Mouse (Mus musculus) monocyte, adult 2 months (primary cell): ENCODE measurements around the gene Eif3l.

Experiments
- DNase-seq, 2 experiments: peaks; one replicate each; pipeline ENCODE4 v3.0.0; 2022; ENCODE audit warnings: low spot score in 2 of 2, low read depth in 1 of 2

Gene Eif3l

GRCm38 (mm10) chr15:79093083-79093839 is 18.3 kb downstream of the Eif3l start:
- DNase-seq = no peak

GRCm38 (mm10) chr15:79095483-79095882 is 20.5 kb downstream of the Eif3l start:
- DNase-seq = no peak

- DNase-seq = no peak
These were observed 21.6 kb downstream of the Eif3l start for GRCm38 (mm10) chr15:79096556-79096955.

DNA sequence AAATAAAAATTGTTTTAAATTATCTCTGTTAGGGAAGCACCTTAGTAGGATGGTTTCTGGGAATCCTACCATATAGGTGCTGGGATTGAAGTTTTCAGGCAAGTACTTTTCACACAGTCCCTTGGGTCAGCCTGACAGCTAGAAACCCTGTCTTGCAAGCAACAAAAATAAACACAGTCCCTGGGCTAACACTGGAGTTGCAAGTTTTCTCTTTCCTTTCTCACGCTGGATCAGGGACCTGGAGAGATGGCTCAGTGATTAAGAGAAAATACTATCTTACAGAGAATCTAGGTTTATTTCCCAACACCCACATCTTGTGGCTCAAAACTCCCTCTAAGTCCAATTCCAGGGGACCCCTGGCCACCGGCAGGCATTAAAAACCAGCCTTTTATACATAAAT is 22.2 kb downstream of the Eif3l start:
- no peak for DNase-seq

- DNase-seq = no peak
These were observed 22.6 kb downstream of the Eif3l start for GRCm38 (mm10) chr15:79097611-79098025.

DNA sequence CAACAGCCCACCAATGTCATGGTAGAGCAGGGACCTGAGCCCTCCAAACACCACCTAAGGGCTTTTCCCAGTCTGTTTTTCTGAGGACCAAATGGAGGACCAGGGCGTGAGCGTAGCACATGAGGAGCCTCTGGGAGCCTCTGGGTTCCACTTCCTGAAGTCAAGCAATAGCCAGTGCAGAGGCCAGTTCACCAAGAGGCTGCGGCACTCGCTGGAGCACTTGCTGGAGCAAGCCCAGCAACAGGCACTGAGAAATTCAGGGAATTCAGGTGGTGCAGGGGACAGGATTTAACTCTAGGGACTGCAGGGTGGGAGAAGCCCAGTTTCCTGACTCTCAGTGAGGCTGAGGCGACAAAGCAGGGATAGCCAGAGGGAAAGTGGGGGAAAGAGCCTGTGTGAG is 23.2 kb downstream of the Eif3l start:
- DNase-seq = no peak

GRCm38 (mm10) chr15:79098868-79099267 is 23.9 kb downstream of the Eif3l start:
- DNase-seq = no peak

DNA sequence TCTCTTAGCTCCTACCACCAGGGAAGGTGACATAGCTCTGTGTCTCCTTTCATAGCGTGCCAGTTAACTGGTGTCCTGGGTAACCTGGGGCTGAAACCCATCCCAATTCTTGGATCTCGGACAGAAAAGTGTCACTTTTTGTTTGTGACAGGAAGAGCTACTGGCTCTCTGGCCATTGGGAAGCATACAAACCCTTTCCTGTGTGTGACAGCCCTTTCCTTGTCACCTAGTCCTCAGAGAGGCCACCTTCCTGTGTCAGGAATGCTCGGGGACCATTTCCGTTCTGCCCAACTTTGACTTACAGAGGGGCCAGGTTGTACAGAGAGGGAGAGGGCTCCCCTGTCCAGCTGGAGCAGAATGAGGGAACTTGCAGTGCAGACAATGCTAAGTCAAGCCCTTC is 24.5 kb downstream of the Eif3l start:
- DNase-seq = no peak

DNA sequence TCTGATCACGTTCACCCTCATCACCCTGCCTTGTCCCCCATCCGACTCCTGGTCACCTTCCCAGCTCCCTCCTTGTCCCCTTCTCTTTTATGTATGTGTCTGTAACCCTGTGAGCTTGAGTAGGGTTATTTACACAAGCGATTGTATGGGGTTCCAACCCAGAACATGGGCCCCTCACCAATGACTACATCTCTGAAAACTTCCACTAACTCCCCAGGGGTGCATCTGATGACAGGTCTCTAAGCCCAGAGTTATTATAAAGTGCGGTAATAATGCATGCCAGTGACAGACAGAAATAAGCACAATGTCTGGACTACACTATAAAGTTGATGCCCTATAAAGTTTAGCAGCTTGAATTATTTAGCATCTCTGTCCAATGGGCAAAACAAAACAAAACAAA is 25.4 kb downstream of the Eif3l start:
- DNase-seq = no peak

DNA sequence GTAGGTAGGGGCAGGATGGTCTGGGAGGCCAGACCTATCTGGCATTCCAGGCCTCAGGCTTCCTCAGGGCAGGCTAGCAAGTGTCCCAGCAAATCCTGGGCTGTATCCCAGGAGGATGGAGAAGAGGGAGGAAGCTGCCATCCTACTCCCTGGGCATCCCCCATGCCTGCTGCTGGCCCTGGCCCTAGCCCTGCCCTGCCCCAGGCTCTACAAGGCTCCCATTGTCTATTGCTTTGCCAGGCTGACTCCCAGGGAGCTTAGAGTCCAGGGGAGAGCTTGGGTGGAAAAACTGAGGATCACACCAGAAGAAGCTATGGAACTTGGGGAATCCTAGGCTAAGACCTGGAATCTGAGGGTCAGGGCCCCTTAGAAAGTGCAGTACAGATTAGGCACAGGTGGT is 26.6 kb downstream of the Eif3l start:
- no peak for DNase-seq

DNA sequence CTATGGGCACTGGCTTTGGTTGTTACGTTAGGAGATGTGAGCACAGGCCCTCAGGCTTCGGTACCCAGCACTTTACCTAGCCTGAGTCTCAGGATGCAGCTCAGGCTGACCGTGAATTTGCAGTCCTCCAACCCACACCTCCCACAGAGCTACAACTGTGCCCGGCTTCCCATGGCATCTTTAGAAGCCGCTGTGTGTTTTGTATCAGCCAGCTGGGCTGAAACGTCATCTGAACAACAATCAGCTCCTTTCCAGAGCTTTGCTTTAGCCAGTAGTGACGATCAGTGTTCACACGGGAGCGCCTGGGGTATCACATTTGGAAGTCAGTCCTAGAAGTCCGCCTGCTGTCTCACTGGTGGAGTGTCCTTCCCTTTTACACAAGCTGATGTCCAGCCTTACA is 28.3 kb downstream of the Eif3l start:
- DNase-seq = no peak

GRCm38 (mm10) chr15:79105804-79106203 is 30.8 kb downstream of the Eif3l start:
- no peak for DNase-seq

- DNase-seq = no peak
These were observed 33.0 kb downstream of the Eif3l start for GRCm38 (mm10) chr15:79107966-79108365.

DNA sequence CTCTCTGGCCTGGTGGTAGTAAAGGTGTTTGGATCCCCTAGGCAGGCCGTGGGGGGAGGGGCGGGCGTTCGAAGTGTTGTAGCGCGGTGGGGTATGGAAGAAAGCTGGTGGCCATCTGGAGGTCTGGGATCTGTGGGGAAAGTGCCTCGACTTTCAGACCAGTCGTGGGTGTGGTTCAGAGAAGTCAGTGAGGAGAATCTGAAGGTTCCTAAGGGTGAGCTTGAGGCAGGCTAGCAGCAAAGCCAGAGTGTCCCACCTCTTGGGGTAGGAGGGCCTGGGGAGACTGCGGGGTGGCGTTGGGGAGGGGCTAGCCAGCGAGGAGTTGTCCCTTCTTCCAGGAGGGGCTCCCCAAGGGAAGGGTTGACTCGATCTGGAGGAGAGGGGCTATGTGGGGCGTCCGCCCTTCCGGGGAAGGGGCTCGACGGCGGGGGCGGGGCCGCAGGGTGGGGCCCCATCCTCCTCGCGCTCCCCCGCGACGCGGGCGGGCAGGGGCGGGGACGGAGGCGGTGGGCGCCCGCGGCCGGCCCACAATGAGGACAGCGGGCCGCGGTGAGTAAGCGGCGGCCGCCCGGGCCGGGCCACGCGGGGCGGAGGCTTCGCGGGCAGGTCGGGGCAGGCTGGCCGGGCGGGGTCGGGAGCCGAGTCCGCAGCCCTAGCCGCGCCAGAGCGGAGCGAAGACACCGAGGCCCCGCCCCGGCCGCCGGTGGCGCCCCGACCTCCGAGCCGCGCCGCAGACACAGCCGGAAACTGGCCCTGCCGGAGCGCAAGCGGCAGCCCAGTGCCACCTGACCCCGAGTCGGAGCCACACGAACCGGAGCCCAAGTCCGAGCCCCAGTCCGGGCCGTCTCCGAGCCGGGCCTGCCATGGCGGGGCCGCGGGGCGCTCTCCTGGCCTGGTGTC is 33.7 kb downstream of the Eif3l start, which contains the start of gene Micall1:
TSS of gene Micall1 (plus strand) at position 478 of the 900 bp plus-strand sequence.
- peak in 1 of 2 experiments; percentile 29 for DNase-seq

DNA sequence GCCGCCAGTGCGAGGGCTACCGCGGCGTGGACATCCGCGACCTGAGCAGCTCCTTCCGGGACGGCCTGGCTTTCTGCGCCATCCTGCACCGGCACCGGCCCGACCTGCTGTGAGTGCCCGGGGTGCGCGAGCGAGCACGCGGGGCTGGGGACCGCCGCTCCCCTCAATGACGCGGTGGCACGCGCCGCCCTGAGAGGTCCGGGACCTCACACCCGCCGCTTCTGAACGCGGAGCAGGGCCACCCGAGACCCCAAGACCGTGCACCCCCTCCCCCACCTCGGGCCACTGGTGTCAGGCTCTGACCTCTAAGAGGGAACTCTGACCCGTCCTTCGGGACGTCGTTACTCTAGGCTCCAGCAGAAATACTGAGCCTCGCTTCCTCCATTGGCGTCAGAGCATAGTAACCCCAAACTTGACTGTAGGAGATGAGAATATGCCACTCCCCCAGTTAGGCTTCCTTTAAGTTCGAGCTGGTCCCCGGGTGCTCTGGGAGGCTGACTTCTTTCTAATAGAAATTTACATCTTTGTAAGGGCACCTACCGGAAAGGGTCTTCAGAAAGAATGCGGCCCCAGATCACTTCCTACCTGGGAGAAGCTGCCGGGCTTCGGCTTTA is 34.4 kb downstream of the Eif3l start:
- peak in 1 of 2 experiments; percentile 9 for DNase-seq

DNA sequence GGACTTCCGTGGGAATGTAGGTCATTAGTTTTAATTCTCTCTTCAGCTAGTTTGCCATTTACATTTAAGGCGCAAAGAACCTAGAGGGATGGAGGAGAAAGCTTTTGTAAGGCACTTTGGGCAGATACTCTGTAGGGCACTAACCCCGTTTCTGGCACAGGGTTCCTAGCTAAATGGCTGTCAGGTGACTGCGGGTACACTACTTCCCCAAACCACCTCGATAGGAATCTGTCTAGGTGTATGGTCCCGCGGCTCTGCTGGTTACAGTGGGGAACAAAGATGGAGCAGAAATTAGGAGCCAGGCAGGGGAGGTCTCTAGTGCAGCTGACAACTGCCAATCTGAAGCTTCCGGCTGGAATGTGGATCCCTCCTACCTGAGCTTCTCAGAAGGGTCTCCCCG is 35.1 kb downstream of the Eif3l start:
- no peak for DNase-seq

GRCm38 (mm10) chr15:79110528-79110927 is 35.5 kb downstream of the Eif3l start:
- DNase-seq = no peak

DNA sequence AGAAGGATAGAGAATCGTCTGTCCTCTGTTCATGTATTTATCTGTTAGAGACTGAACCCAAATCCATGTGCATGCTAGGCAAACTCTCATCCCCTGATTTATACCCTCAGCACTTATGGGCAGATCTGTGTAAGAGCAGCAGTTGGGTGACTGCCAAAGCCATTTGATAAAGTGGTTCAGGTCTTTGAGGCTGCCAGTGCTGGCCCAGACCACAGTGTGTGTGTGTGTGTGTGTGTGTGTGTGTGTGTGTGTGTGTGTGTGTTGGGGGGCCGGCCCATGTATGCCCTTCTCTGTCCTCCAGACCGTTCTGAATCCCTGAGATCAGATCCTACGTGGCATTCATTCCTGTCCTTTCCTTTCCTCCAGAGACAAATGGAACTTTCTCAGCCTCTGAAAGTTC is 36.8 kb downstream of the Eif3l start:
- no peak for DNase-seq

DNA sequence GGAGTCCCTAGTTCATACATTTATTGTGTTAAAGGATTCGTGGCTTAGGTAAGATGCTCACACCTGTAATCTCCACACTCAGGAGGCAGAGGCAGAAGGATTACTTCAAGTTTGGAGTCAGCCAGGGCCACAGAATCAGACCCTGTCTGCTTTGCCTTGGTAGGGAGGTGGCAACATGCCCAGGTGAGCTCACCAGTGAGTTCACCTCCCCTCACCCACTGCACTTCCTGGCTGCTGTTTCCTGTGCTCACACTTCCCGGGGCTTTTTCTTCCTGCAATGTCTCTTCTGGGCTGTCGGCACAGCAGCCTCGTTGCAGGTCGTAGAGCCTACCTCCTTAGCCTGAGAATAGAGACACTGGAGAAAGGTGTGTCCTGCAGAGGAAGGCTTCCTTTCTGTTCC is 40.3 kb downstream of the Eif3l start:
- DNase-seq = no peak

- no peak for DNase-seq
These were observed 44.5 kb downstream of the Eif3l start for GRCm38 (mm10) chr15:79119491-79119890.

GRCm38 (mm10) chr15:79122119-79122518 is 47.1 kb downstream of the Eif3l start:
- DNase-seq = no peak

DNA sequence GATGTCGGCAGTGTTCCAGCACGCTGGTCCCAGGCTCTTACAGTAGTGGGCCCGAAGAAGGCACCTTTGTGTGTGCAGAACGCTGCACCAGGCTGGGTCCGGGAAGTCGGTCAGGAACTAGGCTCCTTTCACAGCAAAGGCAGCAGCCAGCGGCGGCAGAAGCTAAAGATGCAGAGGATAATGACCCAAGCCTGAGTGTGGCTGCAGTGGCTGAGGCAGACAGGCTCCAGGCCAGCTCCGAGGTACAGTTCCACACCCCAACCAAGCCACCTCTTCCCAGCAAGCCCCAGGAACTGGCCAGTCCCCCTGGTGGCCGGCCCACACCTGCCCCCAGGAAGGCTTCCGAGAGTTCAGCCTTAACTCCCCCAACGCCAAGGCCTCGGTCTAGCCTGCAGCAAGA is 47.6 kb downstream of the Eif3l start:
- DNase-seq = no peak
